Mouse (Mus musculus): ENCODE measurements at regions not wholly inside any gene's neighbourhood (a gene's known extent, or its start where the extent isn't known, plus 50 kb on each side); places are given as distances from the start of the nearest gene placed in this dataset.
"Not testable (repeated sequence)": the region's sequence is repeated elsewhere in the genome, so short reads cannot be mapped to it uniquely, and the experiment has no call there.

DNA sequence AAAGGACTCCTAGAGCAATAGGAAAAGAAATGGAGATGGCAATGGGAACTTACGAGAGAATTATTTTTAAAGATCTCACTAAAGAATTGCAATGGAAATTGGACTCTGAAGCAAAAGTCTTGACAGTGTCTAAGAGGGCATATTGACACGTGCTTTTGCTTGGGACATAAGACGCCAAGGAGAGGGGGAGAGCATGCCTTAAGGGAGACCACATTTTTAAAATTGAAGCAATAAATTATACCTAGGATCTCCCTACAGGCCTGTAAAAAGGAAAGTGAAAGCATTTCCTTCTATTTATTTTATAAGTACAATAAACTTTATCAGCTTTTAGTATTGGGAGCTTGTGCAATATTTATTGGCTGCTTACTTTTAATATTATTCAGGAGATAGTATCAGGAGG, 175.5 kb upstream of the Gap43 start:
- Histone ChIP-seq H3K27ac (ENCODE audit: insufficient read depth, low read length) (no peak overlapping the region), H3K4me1 (ENCODE audit: control insufficient read depth, insufficient read depth, low read length) (no peaks in the 10 kb centered on the region), H3K27me3 (ENCODE audit: control insufficient read depth, insufficient read depth, low read length) (no peaks in the 10 kb centered on the region), H3K4me3 (replicated peaks; ENCODE audit: insufficient read depth, low read depth, low read length) (no peak overlapping the region)
- DNase-seq = no peak
- WGBS = 92% methylated on average over 3 of the region's 3 CpGs
- TF ChIP-seq POLR2A (IDR thresholded peaks at IDR 0.05; ENCODE audit: borderline replicate concordance, insufficient read depth, low read length) (no peak), CTCF (IDR thresholded peaks at IDR 0.05; ENCODE audit: borderline replicate concordance, insufficient read depth, low read depth, low read length) (no peak)

GRCm38 (mm10) chr16:42505107-42505506, 164.7 kb upstream of the Gap43 start:
- 56% methylated on average over 9 of the region's 9 CpGs for WGBS
- H3K4me1 ChIP-seq (ENCODE audit: control insufficient read depth, insufficient read depth, low read length) = no peaks in the 10 kb centered on the region
- H3K4me3 ChIP-seq (replicated peaks; ENCODE audit: insufficient read depth, low read depth, low read length) = no peak overlapping the region
- TF ChIP-seq POLR2A (IDR thresholded peaks at IDR 0.05; ENCODE audit: borderline replicate concordance, insufficient read depth, low read length) (no peak), CTCF (IDR thresholded peaks at IDR 0.05; ENCODE audit: borderline replicate concordance, insufficient read depth, low read depth, low read length) (no peak)
- no peak for DNase-seq
- H3K27me3 ChIP-seq (ENCODE audit: control insufficient read depth, insufficient read depth, low read length) = no peaks in the 10 kb centered on the region
- H3K27ac ChIP-seq (ENCODE audit: insufficient read depth, low read length) = no peak overlapping the region

DNA sequence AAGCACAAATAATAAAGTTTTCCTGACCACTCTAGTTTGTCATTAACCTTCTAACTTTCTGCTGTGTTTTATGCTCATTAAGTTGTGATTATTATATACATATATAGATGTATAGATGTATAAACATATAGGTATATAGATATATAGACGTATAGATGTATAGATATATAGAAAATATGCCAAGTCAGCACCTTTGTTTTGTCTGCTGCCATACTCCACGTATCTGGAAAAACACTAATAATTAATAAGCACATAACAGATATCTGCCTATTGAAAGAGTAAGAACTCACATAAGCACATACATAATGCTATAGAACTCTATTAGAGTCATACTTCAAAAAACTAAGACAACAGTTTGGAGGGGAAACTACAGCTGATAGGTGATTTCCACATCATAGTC, 161.3 kb upstream of the Gap43 start:
- 97% methylated on average over 2 of the region's 2 CpGs for WGBS
- TF ChIP-seq CTCF (IDR thresholded peaks at IDR 0.05; ENCODE audit: borderline replicate concordance, insufficient read depth, low read depth, low read length) = no peak
- TF ChIP-seq POLR2A (IDR thresholded peaks at IDR 0.05; ENCODE audit: borderline replicate concordance, insufficient read depth, low read length) = no peak
- no peaks in the 10 kb centered on the region for H3K4me1 ChIP-seq (ENCODE audit: control insufficient read depth, insufficient read depth, low read length)
- H3K4me3 ChIP-seq (replicated peaks; ENCODE audit: insufficient read depth, low read depth, low read length) = no peak overlapping the region
- H3K27me3 ChIP-seq (ENCODE audit: control insufficient read depth, insufficient read depth, low read length) = no peaks in the 10 kb centered on the region
- no peak overlapping the region for H3K27ac ChIP-seq (ENCODE audit: insufficient read depth, low read length)
- no peak for DNase-seq

DNA sequence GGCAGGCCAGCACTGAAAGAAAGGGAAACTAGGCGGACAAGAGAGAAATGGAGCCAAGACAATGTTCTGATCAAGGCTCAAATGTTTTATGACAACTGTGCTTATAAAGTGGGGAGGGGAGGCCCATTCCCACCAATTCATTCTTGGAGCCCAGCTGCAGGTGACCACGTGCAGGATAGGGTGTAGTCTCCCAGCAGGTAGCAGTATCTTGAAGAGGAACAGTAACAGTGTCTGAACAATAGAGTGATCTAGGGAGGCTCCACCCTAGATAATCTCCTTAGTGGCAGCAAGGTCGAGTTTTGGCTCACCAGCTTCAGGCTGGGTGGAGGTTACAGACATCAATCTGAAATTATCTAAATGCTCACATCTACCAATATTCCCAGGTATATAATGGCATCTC, 160.7 kb upstream of the Gap43 start:
- H3K27ac ChIP-seq (ENCODE audit: insufficient read depth, low read length); H3K27me3 ChIP-seq (ENCODE audit: control insufficient read depth, insufficient read depth, low read length); H3K4me1 ChIP-seq (ENCODE audit: control insufficient read depth, insufficient read depth, low read length); DNase-seq; H3K4me3 ChIP-seq (replicated peaks; ENCODE audit: insufficient read depth, low read depth, low read length): not testable (repeated sequence)
- WGBS = 44% methylated on average over 3 of the region's 3 CpGs

DNA sequence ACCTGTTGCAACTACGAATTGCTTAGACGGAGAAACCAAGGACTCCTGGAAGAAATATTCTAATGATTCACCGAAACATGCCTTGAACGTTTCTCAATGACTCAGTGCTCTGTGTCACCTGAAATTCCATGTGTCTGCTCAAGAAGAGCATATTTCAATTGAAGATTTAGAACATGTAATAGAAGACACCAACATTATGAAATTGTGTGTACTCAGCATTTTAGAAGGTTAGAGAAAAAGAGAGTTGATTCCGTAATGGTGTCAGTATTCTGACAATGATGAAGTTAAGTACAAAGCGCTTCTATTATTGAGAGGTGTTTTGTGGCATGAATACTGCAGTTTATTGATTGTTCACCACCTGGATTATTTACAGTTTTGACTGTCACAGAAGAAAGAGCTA, 159.1 kb upstream of the Gap43 start:
- H3K27ac ChIP-seq (ENCODE audit: insufficient read depth, low read length) = no peak overlapping the region
- 93% methylated on average over 6 of the region's 6 CpGs for WGBS
- TF ChIP-seq CTCF (IDR thresholded peaks at IDR 0.05; ENCODE audit: borderline replicate concordance, insufficient read depth, low read depth, low read length) (no peak), POLR2A (IDR thresholded peaks at IDR 0.05; ENCODE audit: borderline replicate concordance, insufficient read depth, low read length) (no peak)
- DNase-seq = no peak
- no peaks in the 10 kb centered on the region for H3K27me3 ChIP-seq (ENCODE audit: control insufficient read depth, insufficient read depth, low read length)
- H3K4me1 ChIP-seq (ENCODE audit: control insufficient read depth, insufficient read depth, low read length) = no peaks in the 10 kb centered on the region
- no peak overlapping the region for H3K4me3 ChIP-seq (replicated peaks; ENCODE audit: insufficient read depth, low read depth, low read length)

DNA sequence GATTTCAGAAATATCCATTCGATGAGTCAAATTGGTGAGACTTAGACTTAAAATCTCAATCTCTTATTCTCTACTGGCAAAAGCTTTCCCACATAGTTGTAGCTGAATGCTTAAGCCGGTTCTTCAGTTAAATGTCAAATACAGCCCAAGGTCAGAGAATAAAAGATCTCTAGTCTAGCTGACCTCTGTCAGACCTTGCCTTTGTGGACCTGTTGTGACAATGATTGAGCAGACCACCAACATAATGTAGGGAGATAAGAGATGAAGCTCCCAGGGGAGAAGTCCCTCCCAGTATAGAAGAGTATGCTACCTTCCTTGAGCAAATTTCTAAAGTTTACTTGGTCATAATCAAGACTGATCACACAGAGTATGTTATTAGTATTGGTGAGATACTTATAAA, 157.9 kb upstream of the Gap43 start:
- no peaks in the 10 kb centered on the region for H3K27me3 ChIP-seq (ENCODE audit: control insufficient read depth, insufficient read depth, low read length)
- WGBS = 88% methylated on average over 2 of the region's 2 CpGs
- no peak overlapping the region for H3K27ac ChIP-seq (ENCODE audit: insufficient read depth, low read length)
- H3K4me3 ChIP-seq (replicated peaks; ENCODE audit: insufficient read depth, low read depth, low read length) = no peak overlapping the region
- no peak for TF ChIP-seq CTCF (IDR thresholded peaks at IDR 0.05; ENCODE audit: borderline replicate concordance, insufficient read depth, low read depth, low read length)
- TF ChIP-seq POLR2A (IDR thresholded peaks at IDR 0.05; ENCODE audit: borderline replicate concordance, insufficient read depth, low read length) = no peak
- H3K4me1 ChIP-seq (ENCODE audit: control insufficient read depth, insufficient read depth, low read length) = no peaks in the 10 kb centered on the region
- DNase-seq = no peak

DNA sequence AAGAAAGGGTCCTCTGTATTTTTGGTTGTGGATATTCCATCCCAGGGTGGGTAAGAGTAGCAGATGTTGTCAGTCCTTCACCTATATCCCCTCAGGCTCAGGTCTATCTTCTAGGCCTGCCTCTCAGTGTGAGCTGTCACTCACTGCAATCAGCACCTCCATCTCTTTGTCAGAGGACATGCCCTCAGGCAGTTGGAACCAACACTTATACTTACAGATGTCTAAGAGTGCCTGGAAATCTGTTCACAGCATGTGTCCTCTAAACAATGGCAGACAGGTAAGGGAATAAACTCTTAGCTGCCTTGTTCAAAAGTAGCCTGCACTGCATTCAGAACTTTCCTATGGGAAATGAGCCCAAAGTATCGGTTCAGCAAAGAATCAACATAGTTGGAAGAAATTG, 153.1 kb upstream of the Gap43 start:
- no peak for DNase-seq
- no peak overlapping the region for H3K27ac ChIP-seq (ENCODE audit: insufficient read depth, low read length)
- no peak for TF ChIP-seq POLR2A (IDR thresholded peaks at IDR 0.05; ENCODE audit: borderline replicate concordance, insufficient read depth, low read length)
- TF ChIP-seq CTCF (IDR thresholded peaks at IDR 0.05; ENCODE audit: borderline replicate concordance, insufficient read depth, low read depth, low read length) = no peak
- no peaks in the 10 kb centered on the region for H3K4me1 ChIP-seq (ENCODE audit: control insufficient read depth, insufficient read depth, low read length)
- 100% methylated on average over 1 of the region's 1 CpGs for WGBS
- H3K4me3 ChIP-seq (replicated peaks; ENCODE audit: insufficient read depth, low read depth, low read length) = no peak overlapping the region
- H3K27me3 ChIP-seq (ENCODE audit: control insufficient read depth, insufficient read depth, low read length) = no peaks in the 10 kb centered on the region

DNA sequence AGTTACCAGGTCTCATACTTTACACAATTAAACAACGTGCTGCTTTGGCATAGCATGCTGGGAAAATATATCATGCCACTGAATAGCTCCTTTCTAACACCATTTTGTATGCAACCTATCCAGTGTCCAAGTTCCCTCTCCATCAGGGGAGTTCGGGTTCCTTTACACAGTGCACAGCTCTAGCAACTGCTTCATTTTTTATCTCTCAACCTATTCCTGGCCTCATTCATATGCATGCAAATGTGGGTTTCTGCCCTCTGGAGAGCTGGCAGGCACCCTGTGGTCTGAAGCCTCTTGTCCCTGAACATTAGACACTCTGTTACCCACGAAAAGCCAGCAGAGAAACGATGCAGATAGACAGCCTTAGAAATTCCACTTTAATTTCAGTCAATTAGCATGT, 148.3 kb upstream of the Gap43 start:
- no peak overlapping the region for H3K27ac ChIP-seq (ENCODE audit: insufficient read depth, low read length)
- H3K4me3 ChIP-seq (replicated peaks; ENCODE audit: insufficient read depth, low read depth, low read length) = no peak overlapping the region
- no peak for TF ChIP-seq POLR2A (IDR thresholded peaks at IDR 0.05; ENCODE audit: borderline replicate concordance, insufficient read depth, low read length)
- no peak for TF ChIP-seq CTCF (IDR thresholded peaks at IDR 0.05; ENCODE audit: borderline replicate concordance, insufficient read depth, low read depth, low read length)
- WGBS = 18% methylated on average over 4 of the region's 4 CpGs
- H3K27me3 ChIP-seq (ENCODE audit: control insufficient read depth, insufficient read depth, low read length) = no peaks in the 10 kb centered on the region
- DNase-seq = no peak
- no peaks in the 10 kb centered on the region for H3K4me1 ChIP-seq (ENCODE audit: control insufficient read depth, insufficient read depth, low read length)

DNA sequence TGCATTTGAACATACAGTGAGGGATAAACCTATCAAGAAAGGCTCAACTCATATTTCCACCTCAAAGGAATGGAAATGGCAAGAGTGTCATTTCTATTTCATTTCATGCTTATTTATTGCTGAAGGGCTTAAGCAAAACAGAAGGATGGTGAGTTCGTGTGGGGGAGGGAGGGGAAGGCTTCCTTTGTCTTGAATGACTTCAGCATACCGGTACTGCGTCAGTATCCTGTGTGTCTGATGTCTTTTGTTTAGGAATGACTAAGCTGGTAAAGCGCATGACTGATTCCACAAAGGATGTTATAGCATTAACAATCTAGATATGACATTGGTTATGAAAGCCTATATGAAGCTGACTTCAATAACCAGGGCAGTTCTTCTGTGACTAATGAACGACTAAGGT, 139.5 kb upstream of the Gap43 start:
- DNase-seq = no peak
- H3K4me1 ChIP-seq (ENCODE audit: control insufficient read depth, insufficient read depth, low read length) = no peaks in the 10 kb centered on the region; the same call in 1 of the 2 replicates
- TF ChIP-seq POLR2A (IDR thresholded peaks at IDR 0.05; ENCODE audit: borderline replicate concordance, insufficient read depth, low read length) (no peak), CTCF (IDR thresholded peaks at IDR 0.05; ENCODE audit: borderline replicate concordance, insufficient read depth, low read depth, low read length) (no peak)
- no peak overlapping the region for H3K4me3 ChIP-seq (replicated peaks; ENCODE audit: insufficient read depth, low read depth, low read length)
- no peaks in the 10 kb centered on the region for H3K27me3 ChIP-seq (ENCODE audit: control insufficient read depth, insufficient read depth, low read length)
- no peak overlapping the region for H3K27ac ChIP-seq (ENCODE audit: insufficient read depth, low read length)
- WGBS = 64% methylated on average over 5 of the region's 5 CpGs

Measured in cerebellum, adult 2 months (tissue).